Mouse (Mus musculus) cortical plate, adult 2 months (tissue): Measurements from ENCODE around the gene Gm13090. TPM values are rescaled to one million over a fixed set of nuclear protein-coding genes. Genes with fewer than 3 reads are reported as not detected.

Experiments used
- H3K27ac ChIP-seq: fragments of 200-500 bp; 2 replicates; pipeline ENCODE4 v1.5.1; 2012; ENCODE audit warnings: low read length, control low read depth, inconsistent platforms; ENCODE audit not compliant: insufficient read depth
- H3K4me1 ChIP-seq: fragments of 200-500 bp; 2 replicates; pipeline ENCODE4 v1.6.1; 2011; ENCODE audit warnings: low read length; ENCODE audit not compliant: control insufficient read depth, insufficient read depth
- H3K4me3 ChIP-seq: fragments of 200-500 bp; 2 replicates; pipeline ENCODE4 v1.5.1; 2011; ENCODE audit warnings: mild to moderate bottlenecking, low read length, control low read depth; ENCODE audit not compliant: insufficient read depth
- CTCF ChIP-seq: fragments of 200-500 bp; IDR thresholded peaks from 2 replicates; pipeline ENCODE4 v1.5.1; 2011; ENCODE audit warnings: mild to moderate bottlenecking, control low read depth, low read length; ENCODE audit not compliant: insufficient read depth; ENCODE audit errors: extremely low read depth
- POLR2A ChIP-seq: fragments of 200-500 bp; IDR thresholded peaks from 2 replicates; pipeline ENCODE4 v1.6.1; 2011; ENCODE audit warnings: mild to moderate bottlenecking, low read length, control low read depth; ENCODE audit not compliant: insufficient read depth; ENCODE audit errors: extremely low read depth
- polyA plus RNA-seq: library from polyadenylated mRNA; depleted of rRNA; stranded (reverse); fragments of >200 nt; gene quantifications from 2 replicates; pipeline ENCODE4 v1.2.3, GENCODE M21; 2012

The Gm13090 gene
- polyA plus RNA-seq, 1 experiment = not detected

- peaks cover 2% of the 10 kb centered on the region; the same call in 1 of the 2 replicates for H3K4me1 ChIP-seq
- TF ChIP-seq POLR2A (no peak), CTCF (no peak)
- H3K4me3 ChIP-seq = no peak overlapping the region
- no peak overlapping the region for H3K27ac ChIP-seq
These were observed 551 bp upstream of the Gm13090 start for GRCm38 (mm10) chr4:151088819-151089218.

- Histone ChIP-seq H3K4me3 (no peak overlapping the region), H3K4me1 (peaks cover 7% of the 10 kb centered on the region; the same call in 1 of the 2 replicates), H3K27ac (no peak overlapping the region)
- TF ChIP-seq CTCF (peak; percentile 62), POLR2A (no peak)
These were observed 5.8 kb downstream of the Gm13090 start for GRCm38 (mm10) chr4:151095207-151095606.

- no peak overlapping the region for H3K27ac ChIP-seq
These were observed 7.1 kb downstream of the Gm13090 start for GRCm38 (mm10) chr4:151096334-151097103.

GRCm38 (mm10) chr4:151097104-151097438 is 7.7 kb downstream of the Gm13090 start:
- Histone ChIP-seq H3K27ac (no peak overlapping the region), H3K4me1 (peaks cover 10% of the 10 kb centered on the region)
- TF ChIP-seq CTCF = no peak
- no peak for TF ChIP-seq POLR2A

More at GRCm38 (mm10) chr4:151096334-151097103, 7.1 kb downstream of the Gm13090 start:
- peaks cover 7% of the 10 kb centered on the region for H3K4me1 ChIP-seq
- TF ChIP-seq CTCF (no peak), POLR2A (no peak)
- no peak overlapping the region for H3K4me3 ChIP-seq

GRCm38 (mm10) chr4:151103646-151104045 is 14.3 kb downstream of the Gm13090 start:
- Histone ChIP-seq H3K27ac (no peak overlapping the region), H3K4me1 (peaks cover 17% of the 10 kb centered on the region), H3K4me3 (no peak overlapping the region)
- TF ChIP-seq CTCF (no peak), POLR2A (no peak)

More at GRCm38 (mm10) chr4:151097104-151097438, 7.7 kb downstream of the Gm13090 start:
- no peak overlapping the region for H3K4me3 ChIP-seq

GRCm38 (mm10) chr4:151104147-151104546 is 14.8 kb downstream of the Gm13090 start:
- Histone ChIP-seq H3K4me1 (peaks cover 16% of the 10 kb centered on the region), H3K4me3 (no peak overlapping the region), H3K27ac (no peak overlapping the region)
- TF ChIP-seq CTCF (no peak), POLR2A (no peak)

GRCm38 (mm10) chr4:151105886-151106285 is 16.5 kb downstream of the Gm13090 start:
- no peak for TF ChIP-seq POLR2A
- H3K4me3 ChIP-seq = peak overlapping the region; percentile 84; the same call in 1 of the 2 replicates
- no peak overlapping the region for H3K27ac ChIP-seq
- peaks cover 16% of the 10 kb centered on the region for H3K4me1 ChIP-seq

GRCm38 (mm10) chr4:151106468-151106867 is 17.1 kb downstream of the Gm13090 start:
- H3K4me1 ChIP-seq = peaks cover 16% of the 10 kb centered on the region
- TF ChIP-seq CTCF (no peak), POLR2A (no peak)
- no peak overlapping the region for H3K27ac ChIP-seq
- H3K4me3 ChIP-seq = peak overlapping the region; percentile 84

- Histone ChIP-seq H3K4me1 (peaks cover 10% of the 10 kb centered on the region), H3K27ac (peak overlapping the region; percentile 47), H3K4me3 (peak overlapping the region; percentile 84)
- TF ChIP-seq POLR2A (no peak; the same call in 1 of the 2 replicates), CTCF (no peak)
These were observed 18.0 kb downstream of the Gm13090 start for GRCm38 (mm10) chr4:151107131-151108001.
